Mouse (Mus musculus): ENCODE measurements around the gene Golga3. TPM values are rescaled to one million over a fixed set of nuclear protein-coding genes. Genes with fewer than 3 reads are reported as not detected.

Gene Golga3
- polyA plus RNA-seq, 1 experiment from 2014 or later: 6.7 TPM

DNA sequence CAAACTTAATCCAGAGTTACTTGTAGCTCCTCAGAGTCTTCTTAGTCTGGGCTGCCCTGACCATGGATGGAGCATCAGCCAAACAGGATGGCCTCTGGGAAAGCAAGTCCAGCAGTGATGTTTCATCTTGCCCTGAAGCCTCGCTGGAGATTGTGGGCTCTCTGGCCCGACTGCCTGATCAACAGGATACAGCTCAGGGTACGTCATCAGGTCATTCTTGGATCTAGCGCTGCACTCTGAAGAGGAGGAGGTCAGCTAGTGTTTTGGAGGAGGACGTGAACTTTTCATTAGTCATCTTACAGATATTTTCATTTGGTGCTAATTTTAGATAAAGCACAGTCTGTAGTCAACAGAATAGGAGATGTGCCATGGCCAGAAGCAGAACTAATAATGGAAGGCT, 5.2 kb downstream of the Golga3 start:
- WGBS (ENCODE audit: insufficient replicate concordance): 78% methylated on average over 5 of the region's 5 CpGs
- Histone ChIP-seq H3K27me3 (no peaks in the 10 kb centered on the region), H3K9me3 (replicated peaks) (no peaks in the 10 kb centered on the region), H3K4me3 (replicated peaks) (no peak overlapping the region), H3K9ac (no peak overlapping the region), H3K4me2 (no peak overlapping the region), H3K36me3 (peaks cover 42% of the 10 kb centered on the region), H3K27ac (no peak overlapping the region), H3K4me1 (replicated peaks) (peaks cover 29% of the 10 kb centered on the region)
- DNase-seq (no peak), ATAC-seq (ENCODE audit: low read depth) (no peak)

DNA sequence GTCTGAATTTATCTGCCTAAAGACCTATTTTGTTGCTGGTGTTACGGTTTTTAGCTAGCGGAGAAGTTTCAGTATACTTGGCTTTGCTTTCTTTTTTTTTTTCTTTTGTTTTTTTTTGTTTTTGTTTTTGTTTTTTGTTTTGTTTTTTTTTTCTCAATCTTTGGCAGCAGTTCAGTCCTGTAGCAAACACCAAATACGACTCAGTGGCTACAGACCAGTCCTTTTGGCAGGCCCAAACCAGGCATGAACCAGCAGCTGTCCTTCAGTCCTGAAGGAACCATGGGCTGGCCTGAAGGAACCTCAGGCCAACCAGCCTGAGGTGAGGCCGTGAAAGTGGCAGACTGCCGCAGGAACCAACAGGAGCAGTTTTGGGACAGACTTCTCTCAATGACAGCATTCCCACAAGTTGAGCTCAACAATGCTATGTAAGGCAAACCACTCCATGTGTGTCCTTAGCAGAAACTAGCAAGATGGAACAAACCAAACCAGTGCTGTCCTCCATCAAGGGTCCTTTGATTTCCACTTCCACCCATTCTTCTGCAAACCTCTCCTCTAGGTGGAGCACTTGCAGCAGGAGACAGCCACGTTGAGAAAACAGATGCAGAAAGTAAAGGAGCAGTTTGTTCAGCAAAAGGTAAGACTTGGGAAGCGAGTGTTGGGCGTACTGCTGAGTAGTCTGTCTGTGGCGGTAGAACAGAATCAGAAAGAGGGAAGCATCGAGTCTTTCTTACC, 26.8 kb downstream of the Golga3 start:
- no peak for ATAC-seq (ENCODE audit: low read depth)
- WGBS (ENCODE audit: insufficient replicate concordance): 80% methylated on average over 10 of the region's 10 CpGs

DNA sequence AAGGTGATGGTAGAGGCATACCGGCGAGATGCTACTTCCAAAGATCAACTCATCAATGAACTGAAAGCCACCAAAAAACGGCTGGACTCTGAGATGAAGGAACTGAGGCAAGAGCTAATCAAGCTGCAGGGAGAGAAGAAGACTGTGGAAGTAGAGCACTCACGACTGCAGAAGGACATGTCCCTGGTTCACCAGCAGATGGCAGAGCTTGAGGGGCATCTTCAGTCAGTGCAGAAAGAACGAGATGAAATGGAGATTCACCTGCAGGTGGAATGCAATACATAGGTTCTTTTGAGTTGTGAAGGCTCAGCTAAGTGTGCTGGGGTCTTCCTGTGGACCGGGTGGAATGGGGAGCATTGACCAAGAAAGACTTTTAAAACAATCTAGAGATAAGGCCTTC, 28.3 kb downstream of the Golga3 start:
- no peaks in the 10 kb centered on the region for H3K27me3 ChIP-seq
- 65% methylated on average over 6 of the region's 6 CpGs for WGBS (ENCODE audit: insufficient replicate concordance)
- H3K36me3 ChIP-seq: peaks cover 85% of the 10 kb centered on the region
- no peak for DNase-seq
- no peak overlapping the region for H3K9ac ChIP-seq
- H3K9me3 ChIP-seq (replicated peaks): no peaks in the 10 kb centered on the region
- H3K27ac ChIP-seq: no peak overlapping the region
- no peaks in the 10 kb centered on the region for H3K4me1 ChIP-seq (replicated peaks)
- no peak overlapping the region for H3K4me3 ChIP-seq (replicated peaks)
- no peak overlapping the region for H3K4me2 ChIP-seq
- ATAC-seq (ENCODE audit: low read depth): no peak

More for the DNA sequence above, 26.8 kb downstream of the Golga3 start:
- Histone ChIP-seq H3K27me3 (no peaks in the 10 kb centered on the region), H3K4me3 (replicated peaks) (no peak overlapping the region), H3K4me2 (no peak overlapping the region), H3K36me3 (peaks cover 73% of the 10 kb centered on the region), H3K27ac (no peak overlapping the region), H3K9ac (no peak overlapping the region), H3K4me1 (replicated peaks) (no peaks in the 10 kb centered on the region), H3K9me3 (replicated peaks) (no peaks in the 10 kb centered on the region)
- DNase-seq: peak; percentile 2

DNA sequence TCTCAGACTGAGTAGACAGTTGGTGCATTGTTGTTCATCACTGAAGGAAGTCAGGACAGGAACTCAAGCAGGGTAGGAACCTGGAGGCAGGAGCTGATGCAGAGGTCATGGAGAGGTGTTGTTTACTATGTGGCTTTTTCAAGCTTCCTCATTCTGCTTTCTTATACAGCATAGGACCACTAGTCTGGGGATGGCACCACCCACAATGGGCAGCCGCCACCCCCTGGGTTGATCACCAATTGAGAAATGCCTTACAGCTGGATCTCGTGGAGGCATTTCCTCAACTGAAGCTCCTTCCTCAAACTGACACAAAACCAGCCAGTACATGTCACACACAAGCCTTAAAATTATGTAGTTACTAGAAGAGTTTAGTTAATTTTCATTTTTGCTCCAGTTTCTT, 34.8 kb downstream of the Golga3 start:
- Histone ChIP-seq H3K27me3 (no peaks in the 10 kb centered on the region), H3K9me3 (replicated peaks) (no peaks in the 10 kb centered on the region), H3K27ac (no peak overlapping the region), H3K36me3 (peaks cover 86% of the 10 kb centered on the region), H3K4me1 (replicated peaks) (no peaks in the 10 kb centered on the region), H3K4me2 (no peak overlapping the region), H3K4me3 (replicated peaks) (no peak overlapping the region), H3K9ac (no peak overlapping the region)
- ATAC-seq (ENCODE audit: low read depth) (no peak), DNase-seq (no peak)
- WGBS (ENCODE audit: insufficient replicate concordance): 43% methylated on average over 2 of the region's 2 CpGs

DNA sequence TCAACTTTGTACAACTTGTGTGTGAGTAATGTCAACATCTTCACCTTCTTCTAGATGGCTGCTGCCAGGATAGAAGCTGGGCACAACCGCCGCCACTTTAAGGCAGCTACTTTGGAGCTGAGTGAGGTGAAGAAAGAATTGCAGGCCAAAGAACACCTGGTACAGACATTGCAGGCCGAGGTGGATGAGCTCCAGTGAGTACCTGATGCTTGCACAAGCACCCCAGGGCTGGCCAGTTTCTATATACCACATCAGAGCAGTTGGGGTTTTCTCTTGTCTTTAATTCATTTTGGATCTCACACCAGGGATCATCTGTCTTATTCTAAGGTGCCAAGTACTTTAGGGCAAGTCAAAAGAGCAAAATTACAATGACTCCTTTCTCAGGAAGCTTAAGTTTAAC, 40.3 kb downstream of the Golga3 start:
- Histone ChIP-seq H3K4me2 (no peak overlapping the region), H3K4me3 (replicated peaks) (no peak overlapping the region), H3K4me1 (replicated peaks) (no peaks in the 10 kb centered on the region), H3K9ac (no peak overlapping the region), H3K27ac (no peak overlapping the region), H3K9me3 (replicated peaks) (no peaks in the 10 kb centered on the region), H3K27me3 (no peaks in the 10 kb centered on the region), H3K36me3 (peaks cover 89% of the 10 kb centered on the region)
- no peak for ATAC-seq (ENCODE audit: low read depth)
- no peak for DNase-seq
- WGBS (ENCODE audit: insufficient replicate concordance): 78% methylated on average over 3 of the region's 3 CpGs

DNA sequence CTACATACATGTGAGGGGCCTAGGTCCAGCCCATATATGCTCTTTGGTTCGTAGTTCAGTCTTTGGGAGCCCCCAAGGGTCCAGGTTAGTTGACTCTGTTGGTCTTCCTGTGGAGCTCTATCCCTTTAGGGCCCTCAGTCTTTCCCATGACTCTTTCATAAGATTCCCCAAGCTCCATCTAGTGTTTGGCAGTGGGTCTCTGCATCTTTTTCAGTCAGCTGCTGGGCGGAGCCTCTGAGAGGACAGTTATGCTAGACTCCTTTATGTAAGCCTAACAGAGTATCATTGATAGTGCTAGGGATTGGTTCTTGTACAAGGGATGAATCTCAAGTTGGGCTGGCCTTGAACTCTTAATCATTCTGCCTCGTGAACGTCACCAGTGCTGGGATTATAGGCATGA, 43.8 kb downstream of the Golga3 start:
- no peaks in the 10 kb centered on the region for H3K27me3 ChIP-seq
- no peak overlapping the region for H3K27ac ChIP-seq
- H3K9ac ChIP-seq: no peak overlapping the region
- no peaks in the 10 kb centered on the region for H3K9me3 ChIP-seq (replicated peaks)
- WGBS (ENCODE audit: insufficient replicate concordance): 85% methylated on average over 4 of the region's 4 CpGs
- peaks cover 76% of the 10 kb centered on the region for H3K36me3 ChIP-seq
- no peak for ATAC-seq (ENCODE audit: low read depth)
- DNase-seq: no peak
- H3K4me1 ChIP-seq (replicated peaks): no peaks in the 10 kb centered on the region
- H3K4me3 ChIP-seq (replicated peaks): no peak overlapping the region
- H3K4me2 ChIP-seq: no peak overlapping the region

DNA sequence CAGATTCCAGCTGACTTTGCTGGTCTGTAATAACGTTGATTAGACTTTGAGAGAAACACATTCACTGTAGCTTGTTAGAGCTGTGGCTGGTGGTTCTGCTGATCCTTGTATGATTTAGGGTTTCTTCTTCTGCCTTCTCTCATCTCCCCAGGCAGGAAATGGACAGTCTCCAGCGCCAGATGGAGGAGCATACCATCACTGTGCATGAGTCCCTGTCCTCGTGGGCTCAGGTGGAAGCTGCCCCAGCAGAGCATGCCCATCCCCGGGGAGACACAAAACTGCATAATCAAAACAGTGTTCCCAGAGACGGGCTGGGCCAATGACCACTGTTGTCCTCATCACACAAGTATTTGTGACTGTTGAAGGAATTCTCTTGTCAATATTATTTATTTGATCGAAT, 46.3 kb downstream of the Golga3 start:
- Histone ChIP-seq H3K9me3 (replicated peaks) (no peaks in the 10 kb centered on the region), H3K4me1 (replicated peaks) (no peaks in the 10 kb centered on the region), H3K36me3 (peaks cover 64% of the 10 kb centered on the region), H3K27me3 (no peaks in the 10 kb centered on the region), H3K4me3 (replicated peaks) (no peak overlapping the region), H3K27ac (no peak overlapping the region), H3K9ac (no peak overlapping the region), H3K4me2 (no peak overlapping the region)
- WGBS (ENCODE audit: insufficient replicate concordance): 72% methylated on average over 6 of the region's 6 CpGs
- no peak for ATAC-seq (ENCODE audit: low read depth)
- DNase-seq: no peak

DNA sequence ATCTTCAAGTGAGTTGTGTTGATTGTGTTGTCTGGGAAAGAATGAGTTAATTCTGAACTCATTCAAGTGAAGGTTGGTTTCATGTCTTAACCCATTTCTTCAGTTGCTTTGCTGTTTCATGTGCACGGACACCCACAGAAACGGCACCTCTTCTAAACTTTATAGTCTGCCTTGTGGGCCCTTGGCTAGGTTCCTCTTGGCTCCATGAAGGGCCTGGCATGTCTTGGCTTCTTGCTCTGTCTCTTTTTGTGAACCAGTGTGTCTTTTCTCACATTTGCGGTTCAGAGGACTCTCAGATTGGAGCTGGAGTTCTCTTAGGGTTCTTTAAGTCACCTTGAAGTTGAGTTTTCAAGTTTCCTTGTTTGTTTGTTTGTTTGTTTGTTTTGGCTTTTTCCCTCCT, 48.6 kb downstream of the Golga3 start:
- Histone ChIP-seq H3K4me2 (no peak overlapping the region), H3K9ac (no peak overlapping the region), H3K27me3 (no peaks in the 10 kb centered on the region), H3K9me3 (replicated peaks) (no peaks in the 10 kb centered on the region), H3K4me1 (replicated peaks) (peaks cover 7% of the 10 kb centered on the region), H3K27ac (no peak overlapping the region), H3K36me3 (peaks cover 43% of the 10 kb centered on the region), H3K4me3 (replicated peaks) (no peak overlapping the region)
- DNase-seq: no peak
- WGBS (ENCODE audit: insufficient replicate concordance): 85% methylated on average over 3 of the region's 3 CpGs
- no peak for ATAC-seq (ENCODE audit: low read depth)

DNA sequence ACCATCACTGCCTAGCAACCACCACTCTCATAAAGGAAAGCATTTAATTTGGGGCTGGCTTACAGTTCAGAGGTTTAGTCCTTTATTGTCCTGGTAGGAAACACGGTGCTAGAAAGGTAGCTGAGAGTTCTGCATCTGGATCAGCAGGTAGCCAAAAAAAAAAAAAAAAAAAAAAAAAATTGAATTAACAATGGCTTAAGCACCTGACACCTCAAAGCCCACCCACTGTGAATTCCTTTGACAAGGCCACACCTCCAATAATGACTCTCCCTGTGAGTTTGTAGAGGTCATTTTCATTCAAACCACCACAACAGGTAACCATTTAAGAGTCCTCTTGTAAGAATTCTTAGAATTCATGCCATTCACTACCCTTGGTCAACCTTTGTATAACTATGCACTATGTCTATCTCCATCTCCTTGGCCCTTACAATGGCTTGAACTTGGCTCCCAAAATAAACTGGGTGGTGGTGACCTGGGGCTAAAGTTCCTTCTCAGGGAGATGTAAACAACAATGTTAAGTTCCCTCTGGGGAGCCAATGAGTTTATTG, 50.9 kb downstream of the Golga3 start:
- Histone ChIP-seq H3K27ac (no peak overlapping the region), H3K4me3 (replicated peaks) (no peak overlapping the region), H3K36me3 (peaks cover 19% of the 10 kb centered on the region), H3K9me3 (replicated peaks) (no peaks in the 10 kb centered on the region), H3K9ac (no peak overlapping the region), H3K4me1 (replicated peaks) (peaks cover 21% of the 10 kb centered on the region), H3K27me3 (no peaks in the 10 kb centered on the region), H3K4me2 (no peak overlapping the region)
- no peak for ATAC-seq (ENCODE audit: low read depth)
- no peak for DNase-seq
- WGBS (ENCODE audit: insufficient replicate concordance): 61% methylated on average over 1 of the region's 1 CpGs

DNA sequence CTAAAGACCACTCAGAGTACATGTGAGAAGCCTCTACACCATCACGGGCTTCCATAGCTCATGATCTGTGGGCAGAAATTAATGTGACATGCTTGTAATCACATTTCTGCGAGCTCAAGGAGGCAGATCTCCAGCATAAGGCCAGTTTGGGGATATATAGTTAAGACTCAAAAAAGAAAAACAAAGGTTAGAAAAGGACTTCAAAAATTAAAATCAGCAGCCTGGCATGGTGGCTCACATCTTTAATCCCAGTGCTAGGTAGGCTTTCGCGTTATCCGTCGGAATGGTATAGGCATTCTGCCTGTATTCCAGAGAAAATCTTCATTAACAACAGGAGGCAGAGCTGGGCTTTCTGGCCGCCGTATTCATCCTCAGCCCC, 53.9 kb downstream of the Golga3 start:
- Histone ChIP-seq H3K4me3 (replicated peaks) (peak overlapping the region; percentile 92), H3K9me3 (replicated peaks) (no peaks in the 10 kb centered on the region), H3K27me3 (no peaks in the 10 kb centered on the region), H3K4me2 (peak overlapping the region; percentile 76), H3K36me3 (peaks cover 20% of the 10 kb centered on the region), H3K27ac (peak overlapping the region; percentile 99), H3K4me1 (replicated peaks) (peaks cover 29% of the 10 kb centered on the region), H3K9ac (peak overlapping the region; percentile 97)
- ATAC-seq (ENCODE audit: low read depth) (no peak), DNase-seq (no peak)
- 4% methylated on average over 8 of the region's 8 CpGs for WGBS (ENCODE audit: insufficient replicate concordance)

DNA sequence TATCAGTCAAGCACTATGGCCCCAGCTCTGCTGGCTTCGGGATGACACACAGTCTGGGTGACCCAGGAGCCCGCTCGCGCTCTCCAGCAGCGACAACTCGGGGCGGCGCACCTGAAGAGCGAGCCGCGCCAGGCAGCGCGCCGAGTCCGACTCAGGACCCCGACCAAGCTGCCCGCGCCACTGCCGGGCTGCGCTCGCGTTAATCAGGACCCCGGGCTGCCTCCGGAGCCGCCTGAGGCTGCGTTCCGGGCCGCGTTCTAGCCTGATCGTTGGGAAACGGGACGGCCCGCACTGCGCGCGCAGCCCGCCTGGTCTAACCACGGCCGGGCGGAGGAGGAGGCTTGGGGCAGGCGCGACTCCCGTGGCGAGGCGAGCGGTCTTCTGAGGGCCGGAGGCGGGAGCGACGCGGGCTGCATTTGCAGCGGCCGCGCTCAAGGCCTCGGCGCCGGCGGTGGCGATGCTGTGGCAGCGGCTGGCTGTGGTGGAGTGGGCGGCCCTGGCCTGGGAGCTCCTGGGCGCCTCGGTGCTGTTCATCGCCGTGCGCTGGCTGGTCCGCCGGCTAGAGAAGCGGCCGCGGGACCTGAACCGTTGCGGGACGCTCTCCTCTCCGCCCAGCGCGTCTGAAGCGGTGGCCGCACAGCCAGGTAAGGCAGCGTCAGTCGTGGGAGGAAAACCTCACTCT, 54.4 kb downstream of the Golga3 start, which contains the start of gene Ankle2:
TSS of gene Ankle2 (plus strand) at position 225 of the 682 bp plus-strand sequence.
- Histone ChIP-seq H3K27me3 (no peaks in the 10 kb centered on the region), H3K36me3 (peaks cover 22% of the 10 kb centered on the region), H3K9ac (peak within 1 kb of the TSS; percentile 97), H3K4me1 (replicated peaks) (peaks cover 29% of the 10 kb centered on the region), H3K4me3 (replicated peaks) (peak within 1 kb of the TSS; percentile 92), H3K27ac (peak within 1 kb of the TSS; percentile 99), H3K4me2 (peak within 1 kb of the TSS; percentile 76), H3K9me3 (replicated peaks) (no peaks in the 10 kb centered on the region)
- DNase-seq (peak; percentile 94), ATAC-seq (ENCODE audit: low read depth) (peak; percentile 97)
- WGBS (ENCODE audit: insufficient replicate concordance): under 1% methylated on average over 76 of the region's 81 CpGs
